Mouse (Mus musculus) ES-E14 (cell line): ENCODE measurements around the gene Coq8a. TPM values are rescaled to one million over a fixed set of nuclear protein-coding genes. Genes with fewer than 3 reads are reported as not detected.
A peak's percentile ranks its signal among the peaks of the same experiment; 100 is the strongest.

ENCODE experiments used
- DNase-seq: peaks from one replicate; pipeline ENCODE4 v3.0.0-alpha.2; 2013; ENCODE audit warnings: low read depth, low spot score
- H3K27ac ChIP-seq: 2 replicates; pipeline ENCODE4 v1.5.1; 2012; ENCODE audit warnings: low read depth, mild to moderate bottlenecking, low read length, moderate library complexity, mixed read lengths; ENCODE audit not compliant: poor library complexity, insufficient read depth, severe bottlenecking
- H3K36me3 ChIP-seq: 2 replicates; pipeline ENCODE4 v1.6.1; 2012; ENCODE audit warnings: mild to moderate bottlenecking, low read length, moderate library complexity, mixed read lengths; ENCODE audit not compliant: control insufficient read depth, poor library complexity, insufficient read depth, severe bottlenecking
- H3K4me1 ChIP-seq, 2 experiments: fragments of 150-350 bp in 1 of 2; sonication (generic) in 1 of 2; 2 replicates each; pipeline ENCODE4 v1.6.1; 2012; ENCODE audit warnings: low read length in 2 of 2, mild to moderate bottlenecking in 1 of 2, mixed read lengths in 1 of 2; ENCODE audit not compliant: control insufficient read depth in 2 of 2, insufficient read depth in 2 of 2, poor library complexity in 1 of 2
- H3K4me3 ChIP-seq, 2 experiments: fragments of 150-350 bp in 1 of 2; sonication (generic) in 1 of 2; 2 replicates each; pipeline ENCODE4 v1.5.1; 2012; ENCODE audit warnings: low read length in 2 of 2, low read depth in 1 of 2, mild to moderate bottlenecking in 1 of 2, mixed read lengths in 1 of 2; ENCODE audit not compliant: insufficient read depth in 1 of 2, poor library complexity in 1 of 2, severe bottlenecking in 1 of 2
- H3K9ac ChIP-seq: 2 replicates; pipeline ENCODE4 v1.6.1; 2012; ENCODE audit warnings: low read depth, mild to moderate bottlenecking, low read length, mixed read lengths; ENCODE audit not compliant: poor library complexity, insufficient read depth, severe bottlenecking
- H3K9me3 ChIP-seq: fragments of 150-350 bp; sonication (generic); 2 replicates; pipeline ENCODE4 v1.6.1; 2012; ENCODE audit warnings: low read depth, mild to moderate bottlenecking, low read length; ENCODE audit not compliant: control insufficient read depth, insufficient read depth
- CHD2 ChIP-seq: IDR thresholded peaks from 2 replicates; pipeline ENCODE4 v1.6.1; 2014; ENCODE audit warnings: mild to moderate bottlenecking, low read depth, low read length, inconsistent platforms
- HCFC1 ChIP-seq: IDR thresholded peaks from 2 replicates; pipeline ENCODE4 v1.6.1; 2012; ENCODE audit warnings: low read length, inconsistent platforms, borderline replicate concordance; ENCODE audit not compliant: insufficient read depth
- MAFK ChIP-seq: IDR thresholded peaks from 2 replicates; pipeline ENCODE4 v1.6.1; 2014; ENCODE audit warnings: mild to moderate bottlenecking, low read depth, low read length, inconsistent platforms; ENCODE audit not compliant: insufficient read depth
- ZC3H11A ChIP-seq: IDR thresholded peaks from 2 replicates; pipeline ENCODE4 v1.6.1; 2012; ENCODE audit warnings: low read depth, mild to moderate bottlenecking, inconsistent platforms, low read length, borderline replicate concordance
- ZNF384 ChIP-seq: IDR thresholded peaks from 2 replicates; pipeline ENCODE4 v1.6.1; 2012; ENCODE audit warnings: low read depth, low read length, inconsistent platforms
- in situ Hi-C, 2 experiments: fragments of 600-800 bp; cut with MboI; formaldehyde crosslinking; loops; one replicate each; pipeline ENCODE4 v1.15.1; 2025; ENCODE audit warnings: low sequenced_read_pairs in 2 of 2, inconsistent platforms in 1 of 2; ENCODE audit not compliant: unreplicated experiment in 2 of 2
- total RNA-seq: library from RNA; depleted of rRNA; stranded (reverse); fragments of 300-350 nt; gene quantifications from 2 replicates; pipeline ENCODE4 v1.2.3, GENCODE M21; 2012

Coq8a gene
- total RNA-seq, 1 experiment, result 8.3 TPM

DNA sequence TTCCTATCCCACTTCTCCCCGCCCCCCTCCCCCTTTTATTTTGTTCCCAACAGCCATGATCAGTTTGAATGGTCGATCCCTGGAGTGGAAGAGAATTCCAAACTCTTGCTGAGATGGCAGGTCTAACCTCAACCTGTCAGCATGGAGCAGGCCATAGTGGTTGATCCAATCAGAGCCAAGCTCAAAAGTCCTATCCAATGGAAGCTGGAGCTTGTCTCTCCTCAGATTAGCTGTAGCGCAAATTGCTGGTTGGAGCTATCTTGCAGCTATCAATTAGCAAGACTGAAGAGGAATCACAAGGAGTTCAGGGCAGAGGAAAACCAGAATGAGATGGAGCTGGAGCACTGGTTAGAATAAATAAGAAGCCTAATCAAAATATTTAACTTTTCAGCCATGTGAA lies 9.0 kb upstream of the Coq8a start:
- H3K36me3 ChIP-seq, result no peaks in the 10 kb centered on the region
- in situ Hi-C loops, result no loop called here
- TF ChIP-seq MAFK (no peak), HCFC1 (no peak), ZC3H11A (no peak), ZNF384 (no peak)

DNA sequence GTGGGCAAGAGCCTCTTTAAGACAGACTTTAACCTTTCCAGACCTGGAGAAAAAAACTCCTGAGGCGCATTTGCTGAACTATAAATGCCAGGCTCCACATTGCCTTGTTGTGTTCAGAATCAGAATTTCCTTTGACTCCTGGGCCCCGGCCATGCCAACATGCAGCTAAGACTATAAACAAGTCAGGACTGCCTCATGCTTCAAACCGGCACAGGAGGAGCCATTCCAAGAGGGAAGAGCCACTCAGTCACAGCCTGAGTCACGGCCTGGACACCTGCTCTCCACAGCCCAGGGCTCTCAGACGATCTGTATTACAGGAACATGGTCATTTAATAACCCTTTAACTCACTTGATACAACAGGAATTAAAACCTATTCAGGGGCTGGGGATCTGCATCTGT lies 1.3 kb upstream of the Coq8a start:
- in situ Hi-C loops, result no loop called here
- DNase-seq, result no peak
- TF ChIP-seq CHD2, result no peak
- TF ChIP-seq ZC3H11A, result no peak
- TF ChIP-seq HCFC1, result no peak
- no peak for TF ChIP-seq ZNF384
- TF ChIP-seq MAFK, result no peak

More for the DNA sequence above, 9.0 kb upstream of the Coq8a start:
- DNase-seq, result no peak
- Histone ChIP-seq H3K9ac (no peak overlapping the region), H3K4me1 (peaks cover 6 to 11% of the 10 kb centered on the region in 2 experiments; a peak in 3 of 4 replicates), H3K4me3 (no peak overlapping the region), H3K27ac (no peak overlapping the region), H3K9me3 (no peaks in the 10 kb centered on the region)

DNA sequence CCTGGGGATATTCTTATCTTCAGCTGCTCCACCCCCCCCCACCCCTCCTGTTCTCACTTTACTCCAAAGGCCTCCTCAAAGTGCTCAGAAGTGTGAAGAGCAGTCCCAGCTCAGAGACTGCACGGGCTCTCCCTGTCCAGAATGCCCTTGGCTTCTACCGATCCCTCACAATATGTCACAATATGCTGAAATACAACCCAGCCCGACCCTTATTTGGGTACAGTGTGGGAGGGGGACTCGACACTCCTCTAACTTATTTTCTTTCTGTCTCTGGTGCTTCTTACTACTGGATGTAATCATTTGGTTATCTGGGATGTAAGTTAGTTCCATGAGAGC lies 281 bp upstream of the Coq8a start:
- peaks cover 0 to 5% of the 10 kb centered on the region in 2 experiments; a peak in 1 of 4 replicates for H3K4me1 ChIP-seq
- no peak overlapping the region for H3K4me3 ChIP-seq
- in situ Hi-C loops, result no loop called here
- no peak overlapping the region for H3K27ac ChIP-seq
- no peak for TF ChIP-seq ZNF384
- TF ChIP-seq MAFK, result no peak
- no peak for DNase-seq
- no peaks in the 10 kb centered on the region for H3K9me3 ChIP-seq
- H3K9ac ChIP-seq, result no peak overlapping the region
- no peaks in the 10 kb centered on the region for H3K36me3 ChIP-seq

More for the DNA sequence above, 1.3 kb upstream of the Coq8a start:
- Histone ChIP-seq H3K36me3 (no peaks in the 10 kb centered on the region), H3K4me3 (no peak overlapping the region), H3K27ac (no peak overlapping the region), H3K4me1 (peaks cover 0 to 2% of the 10 kb centered on the region in 2 experiments; a peak in 1 of 4 replicates), H3K9ac (no peak overlapping the region), H3K9me3 (no peaks in the 10 kb centered on the region)

DNA sequence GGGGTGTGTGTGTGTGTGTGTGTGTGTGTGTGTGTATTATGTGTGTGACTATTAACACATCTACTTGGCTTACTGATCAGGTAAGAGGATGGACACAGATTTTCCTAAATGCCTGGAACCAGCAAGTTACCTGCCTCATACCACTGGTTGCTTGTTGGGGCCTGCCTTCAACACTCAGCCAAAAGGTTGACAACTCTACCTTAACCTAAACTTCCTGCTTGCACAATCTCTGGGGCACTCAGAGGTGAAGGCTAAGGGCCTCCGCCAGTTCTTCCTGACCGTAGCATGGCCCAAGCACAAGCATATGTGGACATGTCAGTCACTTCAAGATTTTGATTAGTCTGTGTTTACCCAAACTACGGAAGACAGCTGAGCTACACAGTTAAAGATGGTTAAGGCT lies 1.4 kb downstream of the Coq8a start:
- Histone ChIP-seq H3K36me3 (no peaks in the 10 kb centered on the region), H3K4me3 (no peak overlapping the region), H3K27ac (no peak overlapping the region), H3K9ac (no peak overlapping the region), H3K9me3 (no peaks in the 10 kb centered on the region), H3K4me1 (peaks cover 0 to 7% of the 10 kb centered on the region in 2 experiments; a peak in 1 of 4 replicates)
- TF ChIP-seq ZC3H11A (no peak), ZNF384 (no peak), MAFK (no peak)
- DNase-seq, result no peak
- in situ Hi-C loops, result no loop called here

DNA sequence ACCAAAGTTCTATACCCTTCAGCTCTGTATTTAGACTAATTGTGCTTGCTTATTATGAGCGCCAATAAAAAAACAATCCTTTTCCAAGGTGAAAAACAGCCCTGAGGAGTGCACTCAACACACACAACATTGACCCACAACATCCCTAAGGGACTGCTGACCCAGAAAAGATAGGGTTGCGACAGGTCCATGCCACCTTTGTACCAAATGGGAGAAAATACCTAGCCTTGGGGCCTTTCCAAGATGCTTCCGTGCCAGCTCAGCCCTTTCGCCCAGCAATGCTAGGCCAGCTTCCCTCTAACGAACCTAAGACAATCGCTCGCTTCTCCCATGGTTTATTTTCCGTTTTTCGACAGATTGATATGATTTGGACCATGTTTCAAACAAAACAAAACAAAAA lies 2.9 kb downstream of the Coq8a start:
- Histone ChIP-seq H3K4me1 (peaks cover 1 to 13% of the 10 kb centered on the region in 2 experiments; a peak in 1 of 4 replicates), H3K36me3 (no peaks in the 10 kb centered on the region), H3K4me3 (peak overlapping the region in 1 of 2 experiments; percentile 38; a peak in 1 of 4 replicates), H3K9ac (peak overlapping the region; percentile 55; the same call in 1 of the 2 replicates), H3K9me3 (no peaks in the 10 kb centered on the region), H3K27ac (no peak overlapping the region)
- in situ Hi-C loops, result no loop called here
- DNase-seq, result no peak
- TF ChIP-seq MAFK (no peak), ZC3H11A (no peak), CHD2 (no peak), HCFC1 (no peak), ZNF384 (no peak)
